Mouse (Mus musculus) common myeloid progenitor, adult 5-6 weeks (primary cell): Measurements from ENCODE around the gene Copb2. TPM values are rescaled to one million over a fixed set of nuclear protein-coding genes. Genes with fewer than 3 reads are reported as not detected.

Experiments used
- ATAC-seq: replicated peaks from 2 replicates; pipeline ENCODE4 v1.8.0; 2016; ENCODE audit warnings: low read depth, mild to moderate bottlenecking, moderate TSS enrichment, inconsistent platforms; ENCODE audit not compliant: poor library complexity, severe bottlenecking
- total RNA-seq: library from RNA; stranded (forward); fragments of 200-1000, 187-1606 nt; gene quantifications from 2 replicates; pipeline ENCODE4 v1.2.3, GENCODE M21; 2017

Copb2 gene
- total RNA-seq, result 174 and 183 TPM in 2 replicates

GRCm38 (mm10) chr9:98563137-98564126 is at the start of gene Copb2:
Gene Copb2 (plus strand): TSS chr9:98563721.
- ATAC-seq, result peak; percentile 95

- ATAC-seq, result peak; percentile 95
Measured at GRCm38 (mm10) chr9:98523872-98524271, 39.6 kb upstream of the Copb2 start.

DNA sequence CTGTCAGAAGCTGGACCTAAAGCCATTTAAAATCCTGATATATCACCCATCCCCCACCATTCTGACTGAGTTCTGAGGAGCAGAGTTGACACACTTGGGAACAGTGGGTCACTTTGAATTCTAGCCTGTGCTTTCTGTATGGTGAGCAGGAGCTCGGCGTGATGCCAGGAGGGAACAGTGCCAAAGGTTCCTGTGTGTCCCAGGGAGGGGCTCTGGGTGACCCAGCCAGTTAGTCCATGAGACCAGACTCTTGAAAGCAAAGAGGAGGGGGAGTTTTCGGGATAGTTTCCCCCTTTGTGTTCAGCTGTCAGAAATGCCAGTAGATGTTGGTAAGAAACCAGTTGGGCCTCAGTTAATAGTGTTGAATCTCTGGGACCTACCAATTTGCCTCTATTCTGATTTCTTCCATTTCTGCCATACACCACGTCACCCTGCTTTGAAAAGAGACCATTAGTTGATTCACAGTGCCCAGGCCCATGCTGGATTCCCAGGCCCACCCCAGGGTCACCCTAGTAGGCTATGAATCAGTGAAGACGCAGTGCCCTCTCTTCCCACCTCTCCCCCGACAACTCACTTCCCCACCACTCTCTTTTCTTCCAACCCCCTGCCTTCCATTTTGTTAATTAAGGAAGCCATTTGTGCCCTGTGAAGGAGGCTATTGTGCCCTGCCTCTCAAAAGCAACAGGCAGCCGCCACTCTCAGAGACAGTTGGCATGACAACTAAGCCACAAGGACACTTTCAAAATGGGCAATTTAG is 38.6 kb upstream of the Copb2 start:
- no peak for ATAC-seq

GRCm38 (mm10) chr9:98525543-98525924 is 38.0 kb upstream of the Copb2 start:
- ATAC-seq, result no peak

DNA sequence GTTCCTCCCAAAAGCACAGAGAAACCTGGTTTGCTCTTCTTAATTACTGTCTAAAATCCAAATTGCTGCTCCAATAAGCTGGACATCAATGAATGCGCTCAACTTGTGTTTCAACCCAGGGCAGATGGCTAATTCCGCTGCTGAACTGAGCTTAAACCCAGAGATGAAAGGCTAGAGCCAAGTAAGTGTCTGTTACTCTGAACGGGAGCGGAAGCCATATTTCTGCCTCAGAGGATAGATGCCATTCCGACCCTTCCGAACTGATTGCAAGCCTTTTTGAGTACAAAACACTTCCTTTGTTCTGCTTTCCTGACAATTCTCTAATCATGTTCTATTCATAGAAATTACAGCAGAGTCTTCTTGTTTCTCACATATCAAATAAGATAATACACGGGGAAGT is 36.3 kb upstream of the Copb2 start:
- ATAC-seq, result no peak

DNA sequence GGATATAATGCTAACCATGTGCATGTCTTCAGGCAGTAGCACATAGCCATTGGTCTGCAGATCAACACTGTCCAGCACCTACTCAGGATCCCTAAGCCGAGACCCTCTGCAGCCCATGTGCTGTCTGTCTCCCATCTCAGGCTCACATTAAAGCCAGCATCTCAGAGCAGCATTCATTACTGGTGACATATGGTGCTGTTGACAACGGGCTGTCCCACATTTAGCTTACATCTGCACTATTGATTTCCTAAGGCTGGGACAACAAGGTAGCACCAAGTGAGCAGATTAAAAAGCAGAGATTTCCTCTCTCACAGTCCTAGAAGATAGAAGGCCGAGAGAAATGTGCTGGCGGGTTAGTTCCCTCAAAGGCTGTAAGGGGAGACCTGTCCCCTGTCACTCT is 33.7 kb upstream of the Copb2 start:
- ATAC-seq, result no peak

GRCm38 (mm10) chr9:98530999-98531398 is 32.5 kb upstream of the Copb2 start:
- ATAC-seq, result peak; percentile 36; the same call in 1 of the 2 replicates

DNA sequence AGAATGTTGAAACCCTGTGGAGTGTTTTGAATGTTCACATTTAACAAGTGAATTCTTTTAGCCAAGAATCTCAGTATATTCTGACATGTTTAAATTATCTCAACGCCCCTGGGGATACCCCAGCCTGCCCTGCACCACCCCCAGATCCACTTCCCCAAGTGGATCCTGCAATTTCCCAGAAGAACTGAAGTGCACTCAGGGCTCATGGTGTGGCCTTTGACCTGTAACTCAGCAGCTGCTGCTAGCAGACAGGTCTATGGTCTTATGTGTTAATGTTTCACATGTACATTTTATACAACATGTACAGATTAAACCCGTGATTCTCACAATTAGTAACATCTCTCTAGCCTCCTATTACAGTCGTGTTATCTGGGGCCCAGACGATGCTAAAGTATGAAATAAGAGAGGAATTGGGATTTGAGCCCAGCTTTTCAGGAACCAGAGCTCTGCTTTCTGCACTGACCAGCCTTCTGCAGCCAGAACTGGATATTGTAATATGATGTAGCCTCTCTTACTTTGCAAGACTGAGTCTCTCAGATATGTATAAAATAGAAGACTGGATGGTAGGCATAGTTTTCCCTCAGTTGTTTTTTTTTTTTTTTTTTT is 28.7 kb upstream of the Copb2 start:
- ATAC-seq, result no peak

- no peak for ATAC-seq
Measured at GRCm38 (mm10) chr9:98535763-98536162, 27.8 kb upstream of the Copb2 start.

DNA sequence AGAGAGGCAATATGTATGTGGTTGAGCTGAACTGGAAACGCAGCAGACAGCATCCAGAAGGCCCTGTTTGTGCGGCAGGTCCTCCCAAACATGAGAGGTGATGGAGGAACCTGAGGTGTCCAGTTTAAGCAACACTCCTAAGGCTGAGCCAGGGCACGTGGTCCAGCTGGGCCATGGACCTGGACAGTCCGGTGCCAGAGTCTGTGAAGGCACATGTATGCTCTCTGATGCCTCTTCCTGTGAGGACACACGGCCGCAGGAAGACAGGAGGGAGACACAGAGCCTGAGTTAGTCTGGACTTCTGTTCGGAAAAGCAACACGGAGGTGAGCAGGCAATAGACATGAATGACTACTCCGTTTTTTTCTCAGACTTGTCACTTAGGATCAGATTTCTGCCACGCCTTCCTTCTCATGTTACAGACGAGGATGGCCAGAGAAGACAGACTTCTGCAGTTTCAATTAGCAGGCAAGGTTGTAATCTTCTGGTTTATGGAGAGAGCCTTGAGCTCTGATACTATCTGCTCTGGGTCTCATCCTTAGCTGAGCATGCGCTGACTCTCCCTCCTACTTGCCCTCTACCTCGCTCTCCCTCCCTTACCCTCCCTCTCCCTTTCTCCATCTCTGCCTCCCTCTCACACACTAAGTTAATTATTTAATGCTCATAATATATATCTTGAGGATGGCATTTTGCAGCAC is 25.4 kb upstream of the Copb2 start:
- no peak for ATAC-seq

GRCm38 (mm10) chr9:98538713-98539360 is 24.7 kb upstream of the Copb2 start:
- ATAC-seq, result peak; percentile 94

DNA sequence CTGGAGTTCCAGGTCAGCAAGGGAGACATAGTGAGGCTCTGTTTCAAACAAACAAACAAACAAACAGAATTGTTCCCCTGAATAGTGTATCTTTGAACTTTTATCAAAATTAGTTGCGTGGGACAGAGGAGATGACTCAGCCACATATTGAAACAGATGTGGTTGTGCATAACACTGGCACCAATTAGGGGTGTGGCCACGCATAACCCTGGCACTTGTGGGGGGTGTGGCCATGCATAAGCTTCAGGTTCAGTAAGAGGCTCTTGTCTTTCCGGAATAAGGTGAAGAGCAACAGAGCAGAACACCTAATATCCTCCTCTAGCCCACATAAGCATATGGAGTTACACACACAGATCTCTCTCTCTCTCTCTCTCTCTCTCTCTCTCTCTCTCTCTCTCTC is 19.5 kb upstream of the Copb2 start:
- no peak for ATAC-seq

GRCm38 (mm10) chr9:98583852-98584251 is 20.3 kb downstream of the Copb2 start:
- no peak for ATAC-seq

DNA sequence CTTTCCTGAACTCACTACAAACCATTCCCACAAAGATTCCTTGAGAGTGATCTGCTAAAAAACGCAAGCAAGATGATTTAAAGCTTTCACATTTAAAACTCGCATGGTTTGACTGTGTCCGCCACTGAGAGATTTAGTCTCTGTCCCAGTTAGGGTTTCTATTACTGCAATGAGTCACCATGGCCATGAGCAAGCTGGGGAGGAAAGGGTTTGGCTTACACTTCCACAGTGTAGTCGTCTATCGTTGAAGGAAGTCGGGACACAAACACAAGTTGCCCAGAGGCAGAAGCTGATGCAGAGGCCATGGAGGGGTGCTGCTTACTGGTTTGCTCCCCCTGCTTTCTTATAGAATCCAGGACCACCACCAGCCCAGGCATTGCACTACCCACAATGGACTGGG is 36.6 kb downstream of the Copb2 start:
- no peak for ATAC-seq

DNA sequence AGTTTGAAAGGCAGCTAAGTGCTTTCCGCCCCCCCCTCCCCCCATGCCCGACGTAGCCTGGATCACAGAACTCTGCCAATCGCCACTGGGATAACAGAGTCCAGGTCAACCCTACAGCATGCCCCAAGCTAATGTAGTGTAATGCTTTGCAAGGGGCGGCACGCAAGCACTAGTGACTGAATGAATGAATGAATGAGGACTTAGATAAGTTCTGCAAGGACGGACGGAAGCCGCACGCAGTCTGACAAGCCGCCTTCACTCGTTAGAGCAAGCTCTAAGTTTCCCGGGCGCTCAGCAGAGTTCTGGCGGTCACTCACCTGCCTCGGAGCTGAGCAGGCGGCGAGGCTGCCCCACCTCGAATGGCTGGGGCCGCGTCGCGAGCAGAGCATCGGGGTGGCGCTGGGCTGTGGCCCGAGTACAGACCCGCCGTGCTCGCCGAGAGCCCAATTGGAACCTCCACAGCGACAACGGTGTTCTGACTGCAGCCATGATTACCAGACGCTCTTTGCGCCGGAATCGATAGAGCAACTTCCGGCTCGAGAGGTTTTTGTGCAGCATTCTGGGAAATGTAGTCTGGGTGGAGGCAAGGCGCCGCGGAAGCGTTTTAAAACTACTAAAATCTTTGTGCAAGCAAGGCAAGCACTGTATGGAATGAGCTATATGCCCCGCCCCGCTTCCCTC is 37.8 kb downstream of the Copb2 start, which contains the start of gene Mrps22:
Mrps22 (minus strand) TSS at position 505 of the 681 bp plus-strand sequence.
- ATAC-seq, result peak; percentile 99

DNA sequence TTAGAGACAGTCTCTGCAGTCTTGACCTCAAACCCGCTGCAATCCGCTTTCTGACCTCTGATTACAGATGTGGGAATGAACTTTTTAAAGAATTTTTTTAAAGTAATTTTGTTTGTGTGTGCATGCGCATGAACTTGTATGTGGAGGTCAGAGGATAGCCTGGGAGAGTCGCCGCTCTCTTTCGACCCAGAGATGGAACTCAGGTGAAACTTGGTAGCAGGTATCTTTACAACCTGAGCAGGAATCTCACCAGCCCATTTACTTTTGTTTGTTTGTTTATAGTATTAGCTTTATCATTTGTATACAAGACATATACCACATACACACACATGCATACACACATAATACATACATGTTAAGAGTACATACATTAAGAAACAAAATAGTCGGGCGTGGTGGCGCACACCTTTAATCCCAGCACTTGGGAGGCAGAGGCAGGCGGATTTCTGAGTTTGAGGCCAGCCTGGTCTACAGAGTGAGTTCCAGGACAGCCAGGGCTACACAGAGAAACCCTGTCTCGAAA is 38.4 kb downstream of the Copb2 start:
- no peak for ATAC-seq

DNA sequence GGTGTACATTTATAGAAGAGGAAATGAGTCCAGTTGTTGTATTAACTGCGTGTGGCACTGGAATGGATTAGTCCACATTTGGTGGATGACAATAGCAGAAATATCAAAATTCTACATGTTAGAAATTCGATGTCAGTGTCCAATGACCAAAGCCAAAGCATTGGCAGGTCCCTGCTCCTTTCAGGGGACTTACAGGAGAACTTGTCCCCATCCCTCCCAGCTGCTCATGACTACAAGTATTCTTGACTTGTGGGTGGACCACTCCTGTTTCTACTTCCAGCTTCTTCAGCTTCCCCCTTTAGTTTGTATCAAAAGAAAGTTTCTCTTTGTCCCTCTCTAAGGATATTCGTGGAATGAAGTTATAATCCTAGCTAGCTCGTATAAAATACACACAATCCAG is 41.4 kb downstream of the Copb2 start:
- ATAC-seq, result no peak

DNA sequence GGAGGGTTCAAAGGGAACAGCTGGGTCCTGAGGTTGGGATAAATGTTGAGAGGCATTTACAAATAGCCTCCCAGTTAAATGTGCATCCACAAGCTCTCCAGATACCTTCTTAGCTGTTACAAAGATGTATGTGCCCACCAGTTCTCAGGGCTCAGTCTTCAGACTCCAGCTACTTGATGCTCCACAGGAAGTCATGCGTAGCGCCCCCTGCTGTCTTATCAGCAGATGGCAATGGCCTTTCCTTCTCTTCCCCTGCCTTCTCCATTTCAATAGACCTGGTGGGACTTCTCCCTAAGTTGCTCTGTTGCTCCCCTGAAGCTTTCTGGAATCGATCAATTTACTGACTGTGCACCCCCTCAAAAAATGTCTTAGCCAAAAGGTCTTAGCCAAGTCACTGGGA is 65.0 kb downstream of the Copb2 start:
- ATAC-seq, result no peak
